Mouse (Mus musculus) lung, postnatal 0 days (tissue): ENCODE measurements around the gene Ptpn14. TPM values are rescaled to one million over a fixed set of nuclear protein-coding genes. Genes with fewer than 3 reads are reported as not detected.
"Not testable (repeated sequence)": the region's sequence is repeated elsewhere in the genome, so short reads cannot be mapped to it uniquely, and the experiment has no call there.

Experiments used
- ATAC-seq: fragments of 200-750 bp; cut with Nextera tagmentation; 2 replicates; pipeline ENCODE4 v1.8.0; 2017; ENCODE audit warnings: moderate library complexity
- DNase-seq: peaks from one replicate; pipeline ENCODE4 v3.0.0-alpha.2; 2016; ENCODE audit warnings: low spot score
- H3K27ac ChIP-seq: fragments of 300-500 bp; sonication (generic); 2 replicates; pipeline ENCODE4 v1.5.1; 2014; ENCODE audit warnings: antibody characterized with exemption, mild to moderate bottlenecking, low read length, mixed read lengths
- H3K27me3 ChIP-seq: fragments of 300-500 bp; sonication (generic); replicated peaks from 2 replicates; pipeline ENCODE4 v1.6.1; 2014; ENCODE audit warnings: low read length, mixed read lengths; ENCODE audit not compliant: insufficient read depth
- H3K36me3 ChIP-seq: fragments of 300-500 bp; sonication (generic); 2 replicates; pipeline ENCODE4 v1.6.1; 2014; ENCODE audit warnings: low read length, mixed read lengths; ENCODE audit not compliant: insufficient read depth
- H3K4me1 ChIP-seq: fragments of 300-500 bp; sonication (generic); 2 replicates; pipeline ENCODE4 v1.6.1; 2014; ENCODE audit warnings: antibody characterized with exemption, low read depth, low read length, mixed read lengths; ENCODE audit not compliant: insufficient read depth
- H3K4me2 ChIP-seq: fragments of 300-500 bp; sonication (generic); replicated peaks from 2 replicates; pipeline ENCODE4 v1.6.1; 2014; ENCODE audit warnings: low read depth, mild to moderate bottlenecking, low read length, moderate library complexity, mixed read lengths
- H3K4me3 ChIP-seq: fragments of 300-500 bp; sonication (generic); 2 replicates; pipeline ENCODE4 v1.5.1; 2014; ENCODE audit warnings: low read depth, low read length
- H3K9ac ChIP-seq: fragments of 300-500 bp; sonication (generic); replicated peaks from 2 replicates; pipeline ENCODE4 v1.6.1; 2014; ENCODE audit warnings: low read depth, mild to moderate bottlenecking
- H3K9me3 ChIP-seq: fragments of 300-500 bp; sonication (generic); 2 replicates; pipeline ENCODE4 v1.6.1; 2016; ENCODE audit warnings: low read length, mixed read lengths
- CTCF ChIP-seq: IDR thresholded peaks from 2 replicates; pipeline ENCODE4 v1.5.1; 2016; ENCODE audit warnings: antibody characterized with exemption, mild to moderate bottlenecking
- EP300 ChIP-seq: IDR thresholded peaks from 2 replicates; pipeline ENCODE4 v1.6.1; 2016; ENCODE audit warnings: antibody characterized with exemption, mild to moderate bottlenecking, control low read depth
- WGBS: fragments of 180-500 bp; shearing (Covaris S2); extraction: QIAGEN DNeasy Blood & Tissue Kit; methylation state at CpG from one replicate; pipeline ENCODE4 v1.1.7; 2014; 5-methylcytosine and 5-hydroxymethylcytosine counted together
- polyA plus RNA-seq: library from polyadenylated mRNA; unstranded; fragments of >200 nt; fragmentation: Nextera tagmentation; extraction: Ambion mirVana; gene quantifications from 2 replicates; pipeline ENCODE4 v1.2.1, GENCODE M21; 2015

Ptpn14 gene
- polyA plus RNA-seq, 1 experiment from 2014 or later: 4.9 TPM

DNA sequence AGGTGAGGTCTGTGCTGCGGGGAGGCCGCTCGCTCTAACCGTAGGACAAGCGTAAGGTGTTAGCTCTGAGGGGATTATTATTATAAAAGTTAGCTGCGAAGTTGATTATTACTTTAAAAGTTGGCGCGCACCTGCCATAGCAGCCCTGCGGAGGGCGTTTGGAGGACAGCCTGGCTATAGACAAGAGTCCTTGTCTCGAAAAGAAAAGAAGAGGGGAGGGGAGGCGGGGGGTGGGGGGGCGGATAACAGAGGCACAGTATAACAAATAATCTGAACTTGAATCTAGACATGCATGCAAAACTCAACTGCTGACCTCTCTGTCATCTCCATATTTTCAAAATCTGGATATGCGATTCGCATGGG is 39.7 kb upstream of the Ptpn14 start:
- no peak overlapping the region for H3K27ac ChIP-seq
- WGBS: under 1% methylated on average over 14 of the region's 15 CpGs
- H3K4me3 ChIP-seq: peak overlapping the region; percentile 49
- TF ChIP-seq EP300 (no peak), CTCF (no peak)
- H3K4me1 ChIP-seq: no peaks in the 10 kb centered on the region; the same call in 1 of the 2 replicates
- no peaks in the 10 kb centered on the region for H3K9me3 ChIP-seq
- H3K9ac ChIP-seq: no peak overlapping the region
- H3K4me2 ChIP-seq: peak overlapping the region; percentile 81
- H3K36me3 ChIP-seq: no peaks in the 10 kb centered on the region; the same call in 1 of the 2 replicates
- DNase-seq (no peak), ATAC-seq (no peak)
- no peaks in the 10 kb centered on the region for H3K27me3 ChIP-seq

DNA sequence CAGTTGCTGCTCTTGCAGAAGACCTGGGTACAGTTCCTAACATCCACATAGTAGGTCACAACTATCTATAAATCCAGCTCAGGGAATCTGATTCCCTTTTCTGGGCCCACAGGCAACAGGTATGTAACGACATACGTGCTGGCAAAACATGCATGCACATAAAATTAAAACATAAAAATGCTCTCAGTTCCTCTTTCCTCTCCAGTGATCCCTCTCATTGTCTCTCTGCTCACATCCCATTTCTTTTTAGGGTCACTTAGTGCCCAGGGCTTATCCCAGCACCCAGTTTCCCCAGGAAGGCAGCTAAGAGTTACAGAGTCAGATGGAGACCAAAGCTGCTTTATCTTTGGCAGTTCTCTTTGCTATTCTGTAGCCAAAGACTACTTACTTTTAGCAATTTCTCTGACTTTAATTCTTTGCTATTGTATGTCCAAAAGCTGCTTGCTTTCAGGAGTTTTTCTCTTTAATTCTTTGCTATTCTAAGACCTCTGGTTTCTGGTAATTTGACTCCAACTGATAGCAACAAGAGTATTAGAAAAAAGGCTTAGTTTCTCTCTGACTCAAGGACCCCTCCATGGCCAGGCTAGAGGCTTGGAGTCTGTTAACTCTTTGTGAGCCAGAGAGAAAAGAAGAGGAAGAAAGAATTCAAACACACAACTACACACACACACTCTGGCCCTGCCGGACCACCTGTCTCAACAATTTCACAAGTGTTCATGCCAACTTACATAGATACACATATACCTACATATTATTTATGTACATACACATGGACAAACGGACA is 38.8 kb upstream of the Ptpn14 start:
- H3K27ac ChIP-seq: no peak overlapping the region

DNA sequence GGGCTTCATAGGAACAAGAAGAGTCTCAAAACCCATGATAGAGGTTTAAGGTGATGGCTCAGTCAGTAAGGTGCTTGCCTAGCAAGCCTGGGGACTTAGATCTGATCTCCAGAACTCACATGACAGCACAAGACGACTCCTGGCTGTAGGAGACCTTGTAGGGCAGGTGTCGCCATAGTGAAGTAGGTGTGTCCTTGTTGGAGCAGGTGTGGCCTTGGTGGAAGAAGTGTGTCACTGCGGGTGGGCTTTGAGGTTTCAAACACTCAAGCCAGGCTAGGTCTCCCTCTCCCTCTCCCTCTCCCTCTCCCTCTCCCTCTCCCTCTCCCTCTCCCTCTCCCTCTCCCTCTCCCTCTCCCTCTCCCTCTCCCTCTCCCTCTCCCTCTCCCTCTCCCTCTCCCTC is 35.6 kb upstream of the Ptpn14 start:
- H3K27ac ChIP-seq, H3K4me1 ChIP-seq, DNase-seq, H3K36me3 ChIP-seq, H3K4me2 ChIP-seq, H3K4me3 ChIP-seq, H3K9ac ChIP-seq, ATAC-seq, H3K9me3 ChIP-seq, H3K27me3 ChIP-seq: not testable (repeated sequence)
- 31% methylated on average over 3 of the region's 3 CpGs for WGBS

More for the DNA sequence above, 38.8 kb upstream of the Ptpn14 start:
- Histone ChIP-seq H3K9me3 (no peaks in the 10 kb centered on the region), H3K4me2 (peak overlapping the region; percentile 81; the same call in 1 of the 2 replicates), H3K36me3 (no peaks in the 10 kb centered on the region; the same call in 1 of the 2 replicates), H3K27me3 (no peaks in the 10 kb centered on the region), H3K4me3 (0 out of 2 replicates have a peak overlapping the region, but pooled peaks have one; percentile 49), H3K4me1 (no peaks in the 10 kb centered on the region; the same call in 1 of the 2 replicates), H3K9ac (no peak overlapping the region)
- TF ChIP-seq CTCF: no peak
- no peak for TF ChIP-seq EP300
- DNase-seq: no peak
- 28% methylated on average over 4 of the region's 4 CpGs for WGBS
- ATAC-seq: no peak

- Histone ChIP-seq H3K4me3 (no peak overlapping the region), H3K27me3 (no peaks in the 10 kb centered on the region), H3K36me3 (no peaks in the 10 kb centered on the region), H3K9ac (no peak overlapping the region), H3K4me1 (no peaks in the 10 kb centered on the region), H3K9me3 (no peaks in the 10 kb centered on the region), H3K27ac (no peak overlapping the region), H3K4me2 (no peak overlapping the region)
- WGBS: 76% methylated on average over 2 of the region's 2 CpGs
- no peak for ATAC-seq
- DNase-seq: no peak
- TF ChIP-seq CTCF: no peak
- TF ChIP-seq EP300: no peak
Observed at GRCm38 (mm10) chr1:189694391-189694790, 33.7 kb upstream of the Ptpn14 start.

DNA sequence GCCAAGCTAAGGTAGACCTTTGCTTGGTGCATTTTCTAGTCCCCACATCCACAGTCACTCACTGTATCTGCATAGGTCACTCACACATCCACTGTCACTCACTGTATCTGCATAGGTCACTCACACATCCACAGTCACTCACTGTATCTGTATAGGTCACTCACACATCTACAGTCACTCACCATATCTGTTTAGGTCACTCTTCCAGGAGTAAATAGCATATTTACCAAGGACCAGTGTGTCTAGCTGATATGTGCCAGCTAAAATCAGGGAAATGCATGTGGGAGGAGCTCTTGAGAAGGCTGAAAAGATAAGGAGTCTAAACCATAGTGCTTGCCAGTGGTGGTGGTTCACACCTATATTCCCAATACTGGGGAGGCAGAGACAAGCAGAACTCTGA is 32.7 kb upstream of the Ptpn14 start:
- Histone ChIP-seq H3K9ac (no peak overlapping the region), H3K36me3 (no peaks in the 10 kb centered on the region), H3K9me3 (no peaks in the 10 kb centered on the region), H3K27ac (no peak overlapping the region), H3K4me3 (no peak overlapping the region), H3K4me1 (no peaks in the 10 kb centered on the region), H3K4me2 (no peak overlapping the region), H3K27me3 (no peaks in the 10 kb centered on the region)
- ATAC-seq: no peak
- no peak for DNase-seq
- TF ChIP-seq CTCF (no peak), EP300 (no peak)

DNA sequence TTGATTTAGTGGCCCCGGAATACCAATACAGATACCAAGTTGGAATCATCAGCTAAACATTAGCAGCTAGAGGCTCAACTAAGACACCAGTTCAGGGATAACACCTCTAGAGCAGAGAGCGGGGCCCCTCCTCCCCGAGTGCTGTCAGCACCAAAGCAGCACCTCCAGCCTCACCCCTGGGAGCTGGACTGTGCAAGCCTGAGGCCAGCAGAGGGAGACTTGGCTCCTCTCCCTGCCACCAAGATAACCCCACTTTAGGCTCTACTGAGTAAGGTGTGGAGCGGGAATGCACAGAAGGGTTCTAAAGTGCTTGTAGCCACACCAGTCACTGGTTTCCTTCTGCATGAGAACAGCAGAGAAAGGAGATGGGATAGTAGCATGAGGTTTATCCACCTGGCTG is 29.7 kb upstream of the Ptpn14 start:
- ATAC-seq: peak; percentile 73
- 42% methylated on average over 4 of the region's 4 CpGs for WGBS
- Histone ChIP-seq H3K36me3 (no peaks in the 10 kb centered on the region), H3K9ac (no peak overlapping the region), H3K9me3 (no peaks in the 10 kb centered on the region), H3K4me2 (no peak overlapping the region), H3K27ac (no peak overlapping the region), H3K27me3 (no peaks in the 10 kb centered on the region), H3K4me1 (no peaks in the 10 kb centered on the region), H3K4me3 (no peak overlapping the region)
- DNase-seq: peak; percentile 48
- TF ChIP-seq EP300: no peak
- peak; percentile 65 for TF ChIP-seq CTCF
